Mouse (Mus musculus) stomach, embryonic 15.5 days (tissue): ENCODE data around the gene Rras. TPM values are rescaled to one million over a fixed set of nuclear protein-coding genes. Genes with fewer than 3 reads are reported as not detected.

Source experiments
- ATAC-seq: fragments of 200-750 bp; cut with Nextera tagmentation; 2 replicates; pipeline ENCODE4 v1.8.0; 2017; ENCODE audit warnings: low read depth, moderate number of reproducible peaks, moderate TSS enrichment; ENCODE audit not compliant: insufficient read depth, low FRiP score
- H3K27ac ChIP-seq: fragments of 300-500 bp; sonication (generic); 2 replicates; pipeline ENCODE4 v1.5.1; 2015; ENCODE audit warnings: mild to moderate bottlenecking, inconsistent platforms
- H3K27me3 ChIP-seq: fragments of 300-500 bp; sonication (generic); replicated peaks from 2 replicates; pipeline ENCODE4 v1.6.1; 2015; ENCODE audit warnings: inconsistent platforms
- H3K36me3 ChIP-seq: fragments of 300-500 bp; sonication (generic); 2 replicates; pipeline ENCODE4 v1.6.1; 2015; ENCODE audit warnings: inconsistent platforms
- H3K4me1 ChIP-seq: fragments of 300-500 bp; sonication (generic); 2 replicates; pipeline ENCODE4 v1.6.1; 2015; ENCODE audit warnings: inconsistent platforms
- H3K4me2 ChIP-seq: fragments of 300-500 bp; sonication (generic); 2 replicates; pipeline ENCODE4 v1.6.1; 2015; ENCODE audit warnings: mild to moderate bottlenecking, inconsistent platforms
- H3K4me3 ChIP-seq: fragments of 300-500 bp; sonication (generic); replicated peaks from 2 replicates; pipeline ENCODE4 v1.5.1; 2015; ENCODE audit warnings: inconsistent platforms
- H3K9ac ChIP-seq: fragments of 300-500 bp; sonication (generic); 2 replicates; pipeline ENCODE4 v1.6.1; 2015; ENCODE audit warnings: inconsistent platforms
- H3K9me3 ChIP-seq: fragments of 300-500 bp; sonication (generic); 2 replicates; pipeline ENCODE4 v1.6.1; 2016; ENCODE audit warnings: inconsistent platforms
- WGBS: fragments of 180-500 bp; shearing (Covaris S2); methylation state at CpG from one replicate; pipeline ENCODE4 v1.1.7; 2015; 5-methylcytosine and 5-hydroxymethylcytosine counted together
- polyA plus RNA-seq: library from polyadenylated mRNA; unstranded; fragments of >200 nt; fragmentation: Nextera tagmentation; extraction: Ambion mirVana; gene quantifications from 2 replicates; pipeline ENCODE4 v1.2.1, GENCODE M21; 2015

Gene Rras
- 58.0 and 59.8 TPM in 2 replicates for polyA plus RNA-seq

DNA sequence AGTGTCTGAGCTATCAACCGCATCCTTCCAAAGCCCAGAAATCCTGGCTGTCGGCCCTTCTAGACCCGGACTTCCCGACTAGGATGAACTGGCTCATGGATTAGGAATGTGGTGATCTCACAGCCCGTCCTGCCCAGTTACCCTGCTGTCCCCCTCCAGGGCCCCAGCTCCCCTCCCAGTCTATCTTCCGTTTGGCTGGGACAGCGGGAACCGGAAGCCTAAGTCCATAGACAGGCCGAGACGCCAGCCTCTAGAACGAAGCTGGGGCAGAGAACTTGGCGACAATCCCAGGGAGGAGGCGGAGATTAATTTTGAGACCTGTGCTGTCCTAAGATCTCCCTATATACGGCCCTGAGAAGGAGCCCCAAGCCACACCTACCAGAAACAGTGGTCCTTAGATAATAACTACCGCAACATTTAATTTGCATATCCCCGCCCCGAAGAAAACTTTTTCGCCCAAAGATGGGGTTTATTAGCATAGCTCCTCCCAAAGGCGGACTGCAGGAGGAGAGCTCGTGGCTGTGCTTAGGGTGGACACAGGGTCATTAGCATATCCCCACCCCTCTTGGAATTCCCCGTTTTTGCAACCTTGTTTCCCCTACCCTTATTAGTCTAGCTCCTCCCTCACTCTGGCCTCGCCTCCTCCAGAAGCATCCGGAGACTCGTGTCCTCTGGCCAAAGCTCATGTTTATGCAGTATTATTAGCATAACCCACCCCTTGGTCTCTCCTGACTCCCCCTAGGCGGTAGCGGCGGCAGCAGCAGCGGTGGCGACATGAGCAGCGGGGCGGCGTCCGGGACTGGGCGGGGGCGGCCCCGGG, at the start of gene Rras:
Gene Rras, plus strand, starts transcription at position 720 of the 820 bp plus-strand sequence.
- Histone ChIP-seq H3K4me3 (peak within 1 kb of the TSS; percentile 87), H3K36me3 (peaks cover 11% of the 10 kb centered on the region; the same call in 1 of the 2 replicates), H3K4me2 (peak within 1 kb of the TSS; percentile 90), H3K4me1 (peaks cover 30% of the 10 kb centered on the region), H3K9me3 (no peaks in the 10 kb centered on the region), H3K27me3 (no peaks in the 10 kb centered on the region), H3K27ac (peak within 1 kb of the TSS; percentile 100), H3K9ac (peak within 1 kb of the TSS; percentile 60)
- peak; percentile 91 for ATAC-seq
- WGBS: under 1% methylated on average over 36 of the region's 36 CpGs

DNA sequence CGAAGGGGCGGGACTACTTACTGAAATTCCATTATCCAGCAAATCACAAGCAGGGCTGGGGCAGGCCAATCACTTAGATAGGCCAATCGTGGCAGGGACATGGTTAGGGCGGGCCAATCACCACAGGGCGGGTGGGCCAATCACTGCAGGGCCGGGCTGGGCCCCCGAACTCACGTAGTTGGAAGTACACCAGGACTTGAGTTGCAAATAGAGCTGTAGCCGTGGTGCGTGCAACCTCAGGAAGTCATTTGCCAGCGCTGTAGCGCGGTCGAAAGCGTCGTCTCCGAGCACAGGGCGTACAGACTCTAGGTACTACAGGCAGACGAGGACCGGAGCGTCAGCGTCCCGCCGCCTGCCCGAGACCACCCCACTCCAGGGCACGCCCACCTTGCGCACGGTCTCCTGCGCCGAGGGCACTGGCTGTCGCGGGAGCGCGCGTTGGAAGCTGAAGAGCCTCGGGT, 47.5 kb upstream of the Rras start:
- Histone ChIP-seq H3K9ac (peak overlapping the region; percentile 39; the same call in 1 of the 2 replicates), H3K27ac (peak overlapping the region; percentile 92), H3K4me2 (peak overlapping the region; percentile 91), H3K4me1 (peaks cover 31% of the 10 kb centered on the region), H3K27me3 (no peaks in the 10 kb centered on the region), H3K9me3 (no peaks in the 10 kb centered on the region), H3K4me3 (peak overlapping the region; percentile 58), H3K36me3 (no peaks in the 10 kb centered on the region)
- peak; percentile 93 for ATAC-seq
- under 1% methylated on average over 34 of the region's 36 CpGs for WGBS

DNA sequence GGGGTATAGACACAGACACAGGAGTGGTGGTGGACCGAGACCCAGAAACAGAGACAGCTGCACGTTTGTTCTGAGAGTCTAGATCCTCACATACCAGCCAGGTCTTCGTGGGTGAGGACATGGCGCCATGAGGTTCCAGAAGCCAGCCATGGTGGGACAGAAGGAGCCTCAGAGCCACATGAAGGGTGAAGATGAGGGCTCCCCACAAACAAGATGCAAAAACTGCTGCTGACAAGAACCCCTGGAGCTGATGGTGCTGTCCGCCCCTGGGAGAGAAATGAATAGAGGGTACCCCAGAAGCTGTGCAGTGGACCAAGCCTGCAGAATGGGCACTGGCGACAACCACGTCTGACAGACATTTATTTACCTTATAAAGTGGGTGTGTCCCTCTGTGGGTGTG, 46.6 kb upstream of the Rras start:
- peak overlapping the region; percentile 91 for H3K4me2 ChIP-seq
- H3K4me3 ChIP-seq: peak overlapping the region; percentile 58
- no peak for ATAC-seq
- WGBS: 56% methylated on average over 7 of the region's 7 CpGs
- H3K9ac ChIP-seq: no peak overlapping the region
- H3K36me3 ChIP-seq: peaks cover 6% of the 10 kb centered on the region; the same call in 1 of the 2 replicates
- H3K9me3 ChIP-seq: no peaks in the 10 kb centered on the region
- no peaks in the 10 kb centered on the region for H3K27me3 ChIP-seq
- H3K27ac ChIP-seq: peak overlapping the region; percentile 92; the same call in 1 of the 2 replicates
- H3K4me1 ChIP-seq: peaks cover 31% of the 10 kb centered on the region

DNA sequence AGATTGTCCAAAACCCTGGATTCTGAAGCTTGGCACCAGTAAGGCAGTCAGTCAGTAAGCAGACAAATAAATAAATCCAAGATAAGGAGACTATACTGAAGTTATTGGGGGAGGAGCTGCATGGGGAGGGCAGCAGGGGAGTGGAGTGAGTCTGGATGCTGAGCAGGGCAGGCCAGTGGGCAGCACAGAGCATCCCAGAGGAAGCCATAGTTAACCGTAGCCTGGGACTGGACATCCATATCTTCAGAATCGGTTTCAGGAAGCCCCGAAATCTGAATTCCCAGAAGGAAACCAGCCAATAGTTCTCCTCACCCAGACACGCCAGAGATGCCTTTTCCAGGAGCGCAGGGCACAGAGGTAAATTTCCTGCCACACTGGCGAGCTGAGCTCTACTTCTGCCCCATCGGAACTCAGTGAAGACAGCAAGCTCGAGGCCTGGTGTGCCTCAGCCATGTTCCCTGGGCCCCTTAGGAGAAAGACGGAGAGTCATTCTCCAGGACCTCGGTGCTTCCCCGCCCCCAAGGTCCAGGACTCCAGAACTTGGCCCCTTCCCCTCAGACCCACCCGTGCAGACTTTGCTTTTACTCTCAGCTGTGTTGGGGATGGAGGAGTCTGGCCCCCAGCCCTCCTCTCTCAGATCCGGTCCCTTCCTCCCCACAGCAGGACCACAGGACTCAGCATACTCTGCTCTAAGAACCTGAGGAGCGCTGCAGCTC, 44.2 kb upstream of the Rras start:
- ATAC-seq: no peak
- H3K36me3 ChIP-seq: peaks cover 28% of the 10 kb centered on the region
- peaks cover 31% of the 10 kb centered on the region for H3K4me1 ChIP-seq
- H3K27me3 ChIP-seq: no peaks in the 10 kb centered on the region
- H3K4me2 ChIP-seq: peak overlapping the region; percentile 71
- no peaks in the 10 kb centered on the region for H3K9me3 ChIP-seq
- peak overlapping the region; percentile 55 for H3K4me3 ChIP-seq
- peak overlapping the region; percentile 91; the same call in 1 of the 2 replicates for H3K27ac ChIP-seq
- WGBS: 40% methylated on average over 14 of the region's 14 CpGs
- H3K9ac ChIP-seq: peak overlapping the region; percentile 46; the same call in 1 of the 2 replicates

DNA sequence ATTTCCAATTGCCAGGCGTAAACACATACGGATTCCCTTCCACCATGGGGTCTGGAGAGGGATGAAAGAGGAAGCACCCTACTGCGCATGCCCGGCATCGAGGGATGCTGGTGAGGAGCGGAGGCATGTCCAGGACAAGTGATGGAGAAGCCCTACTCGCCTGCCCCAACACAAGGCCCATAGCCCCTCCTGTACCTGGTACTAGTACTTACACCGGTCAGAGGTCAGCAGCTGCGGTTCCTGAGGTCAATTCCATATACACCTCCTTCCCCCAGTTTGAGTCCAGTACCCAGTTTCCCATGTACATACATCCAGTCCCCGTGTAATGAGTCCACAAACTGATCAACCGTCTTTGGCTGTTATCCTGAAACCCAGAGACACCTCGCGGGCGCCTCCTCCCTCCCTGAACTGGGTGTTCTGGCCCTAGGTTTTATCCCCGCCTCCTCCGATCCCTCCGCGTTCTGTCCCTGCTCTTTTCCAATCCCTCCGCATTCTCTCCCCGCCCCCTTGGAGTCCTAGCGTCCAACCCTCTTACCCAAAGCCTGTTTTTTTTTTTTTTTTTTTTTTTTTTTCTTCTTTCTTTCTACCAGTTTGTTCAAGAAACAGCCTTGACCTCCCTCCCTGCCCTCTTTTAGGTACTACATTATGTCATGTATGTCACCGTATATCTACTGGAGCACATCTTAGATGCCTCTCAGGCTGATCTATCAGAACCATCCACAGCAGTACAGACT, 43.2 kb upstream of the Rras start, which contains the start of gene Cpt1c:
Gene Cpt1c, minus strand, starts transcription at position 469 of the 734 bp plus-strand sequence.
- peak; percentile 11; the same call in 1 of the 2 replicates for ATAC-seq
- Histone ChIP-seq H3K4me2 (peak within 1 kb of the TSS; percentile 71), H3K4me3 (peak within 1 kb of the TSS; percentile 55), H3K36me3 (peaks cover 37% of the 10 kb centered on the region), H3K27ac (peak within 1 kb of the TSS; percentile 91), H3K9ac (peak within 1 kb of the TSS; percentile 46; the same call in 1 of the 2 replicates), H3K9me3 (no peaks in the 10 kb centered on the region), H3K27me3 (no peaks in the 10 kb centered on the region), H3K4me1 (peaks cover 30% of the 10 kb centered on the region)
- 1% methylated on average over 22 of the region's 22 CpGs for WGBS

DNA sequence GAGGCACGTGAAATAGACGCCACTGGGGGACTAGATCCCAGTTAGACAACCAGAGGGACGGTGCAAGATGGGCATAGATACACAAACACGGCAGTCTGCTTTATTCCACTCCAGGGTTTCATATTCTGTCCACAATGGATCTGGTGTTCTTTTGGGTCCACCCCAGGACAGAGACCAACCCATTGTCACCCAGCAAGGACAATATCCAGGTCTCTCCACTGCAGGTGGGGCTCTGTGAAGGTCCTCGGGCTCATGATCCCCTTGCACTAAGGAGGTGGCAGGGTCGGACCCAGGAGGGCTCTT, 42.7 kb upstream of the Rras start:
- 0 out of 2 replicates have a peak overlapping the region, but pooled peaks have one; percentile 5 for H3K4me3 ChIP-seq
- peak overlapping the region; percentile 71 for H3K4me2 ChIP-seq
- H3K9me3 ChIP-seq: no peaks in the 10 kb centered on the region
- 20% methylated on average over 6 of the region's 6 CpGs for WGBS
- H3K27ac ChIP-seq: peak overlapping the region; percentile 91; the same call in 1 of the 2 replicates
- H3K27me3 ChIP-seq: no peaks in the 10 kb centered on the region
- ATAC-seq: no peak
- no peak overlapping the region for H3K9ac ChIP-seq
- H3K4me1 ChIP-seq: peaks cover 27% of the 10 kb centered on the region
- H3K36me3 ChIP-seq: peaks cover 41% of the 10 kb centered on the region

DNA sequence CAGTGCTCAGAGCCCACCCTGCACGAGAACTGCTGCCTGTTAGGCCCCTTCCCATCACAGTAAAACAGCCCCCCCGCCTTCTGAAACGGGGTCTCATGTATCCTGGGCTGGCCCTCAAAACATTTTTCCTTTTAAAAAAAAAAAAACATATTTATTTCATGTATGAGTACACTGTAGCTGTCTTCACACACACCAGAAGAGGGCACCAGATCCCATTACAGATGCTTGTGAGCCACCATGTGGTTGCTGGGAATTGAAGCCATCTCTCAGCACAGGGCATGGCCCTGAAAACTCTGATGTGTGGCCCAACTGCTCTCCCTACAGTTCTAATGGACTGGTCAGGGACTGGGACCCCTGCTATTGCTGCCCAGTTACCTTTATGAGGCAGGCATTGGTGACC, 39.5 kb upstream of the Rras start:
- H3K4me1 ChIP-seq: peaks cover 16% of the 10 kb centered on the region
- no peak overlapping the region for H3K4me2 ChIP-seq
- no peak overlapping the region for H3K9ac ChIP-seq
- H3K36me3 ChIP-seq: peaks cover 66% of the 10 kb centered on the region
- H3K4me3 ChIP-seq: no peak overlapping the region
- WGBS: 83% methylated on average over 3 of the region's 3 CpGs
- H3K9me3 ChIP-seq: no peaks in the 10 kb centered on the region
- no peaks in the 10 kb centered on the region for H3K27me3 ChIP-seq
- H3K27ac ChIP-seq: no peak overlapping the region
- ATAC-seq: no peak

DNA sequence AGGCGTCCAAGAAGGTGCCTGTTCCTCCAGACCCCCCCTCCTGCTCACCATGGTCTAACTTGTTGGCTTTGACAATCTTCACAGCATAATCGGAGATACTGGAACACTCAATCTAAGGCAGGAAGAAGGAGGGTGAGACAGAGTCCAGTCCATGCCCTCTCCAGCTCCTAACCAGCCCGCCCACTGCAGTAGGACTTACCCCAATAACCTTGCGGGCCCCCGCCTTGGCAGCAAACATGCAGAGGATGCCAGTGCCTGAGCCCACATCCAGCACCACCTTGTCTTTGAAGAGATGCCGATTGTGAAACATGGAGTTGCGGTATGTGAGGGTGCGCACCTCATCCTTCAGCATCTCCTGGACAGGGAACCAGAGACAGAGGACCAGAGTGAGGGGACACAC, 36.2 kb upstream of the Rras start:
- H3K36me3 ChIP-seq: peaks cover 57% of the 10 kb centered on the region
- 90% methylated on average over 8 of the region's 8 CpGs for WGBS
- H3K4me1 ChIP-seq: peaks cover 23% of the 10 kb centered on the region
- no peak overlapping the region for H3K4me2 ChIP-seq
- H3K4me3 ChIP-seq: no peak overlapping the region
- no peak overlapping the region for H3K9ac ChIP-seq
- ATAC-seq: no peak
- H3K9me3 ChIP-seq: no peaks in the 10 kb centered on the region
- H3K27me3 ChIP-seq: no peaks in the 10 kb centered on the region
- no peak overlapping the region for H3K27ac ChIP-seq

DNA sequence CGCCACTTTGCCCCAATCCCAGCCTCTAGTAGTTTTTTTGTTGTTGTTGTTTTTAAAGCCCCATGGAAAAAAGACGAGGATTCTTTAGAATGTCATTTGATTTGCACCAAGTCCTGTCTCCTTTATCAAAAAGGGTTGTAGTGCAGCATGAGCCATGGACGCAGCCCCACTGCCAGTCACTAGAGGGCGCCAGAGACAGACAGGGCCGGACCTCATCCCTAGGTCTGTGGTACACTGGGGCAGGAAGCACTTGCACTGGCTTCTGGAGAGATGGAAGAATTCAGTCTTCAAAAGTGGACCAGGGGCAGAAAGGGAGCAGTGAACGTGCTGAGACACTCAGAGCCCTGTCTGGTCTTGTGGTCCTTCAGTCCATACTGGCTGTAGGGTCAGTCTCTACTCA, 34.7 kb upstream of the Rras start:
- Histone ChIP-seq H3K4me1 (peaks cover 28% of the 10 kb centered on the region), H3K9ac (no peak overlapping the region), H3K4me3 (no peak overlapping the region), H3K27me3 (no peaks in the 10 kb centered on the region), H3K27ac (peak overlapping the region; percentile 24; the same call in 1 of the 2 replicates), H3K9me3 (no peaks in the 10 kb centered on the region), H3K36me3 (peaks cover 43% of the 10 kb centered on the region), H3K4me2 (no peak overlapping the region)
- 30% methylated on average over 6 of the region's 6 CpGs for WGBS
- no peak for ATAC-seq

DNA sequence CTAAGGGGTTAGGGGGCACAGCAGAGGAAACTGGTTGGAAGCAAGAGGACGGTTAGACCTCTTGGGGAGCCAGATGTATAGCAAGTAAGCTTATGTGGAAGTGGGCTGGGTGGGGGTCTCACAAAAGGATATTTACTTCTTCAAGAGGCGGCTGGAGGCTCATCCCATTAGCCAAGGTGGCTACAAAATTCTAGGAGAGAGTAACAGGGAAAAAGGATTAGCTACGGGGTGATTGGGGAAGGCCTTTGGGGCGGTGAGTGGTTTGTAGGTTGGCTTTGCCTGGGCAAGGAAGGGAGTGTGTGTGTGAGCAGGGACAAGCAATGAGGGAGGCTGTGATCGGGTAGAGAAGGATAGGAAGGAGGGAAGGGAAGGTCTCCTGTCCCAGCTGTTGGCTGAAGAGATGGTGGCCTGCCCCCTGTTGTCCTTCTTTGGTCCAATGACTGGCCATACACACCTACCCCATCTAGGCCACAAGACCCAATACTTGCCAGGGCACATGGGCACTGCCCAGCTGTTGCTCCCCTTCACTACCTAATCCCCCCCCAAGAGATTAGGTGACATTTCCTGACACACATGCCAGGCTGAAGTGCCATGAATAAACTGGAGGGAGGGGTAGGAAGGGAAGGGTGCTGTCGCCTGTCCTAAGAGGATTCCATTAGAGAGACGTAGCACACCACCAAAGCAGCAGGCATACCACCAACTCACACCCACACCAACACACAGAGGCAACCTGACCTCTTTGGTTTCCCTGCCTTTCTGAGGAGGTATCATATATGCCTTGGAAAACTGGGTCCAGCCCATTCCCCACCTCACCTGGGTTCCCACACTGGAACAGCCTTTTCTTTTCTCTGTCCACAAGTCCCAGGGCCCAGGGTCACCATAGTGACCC, 33.6 kb upstream of the Rras start:
- Histone ChIP-seq H3K4me3 (peak overlapping the region; percentile 73; the same call in 1 of the 2 replicates), H3K27me3 (no peaks in the 10 kb centered on the region), H3K27ac (peak overlapping the region; percentile 40), H3K9ac (no peak overlapping the region), H3K9me3 (no peaks in the 10 kb centered on the region), H3K4me2 (peak overlapping the region; percentile 62), H3K36me3 (peaks cover 33% of the 10 kb centered on the region), H3K4me1 (peaks cover 33% of the 10 kb centered on the region)
- no peak for ATAC-seq
- WGBS: 74% methylated on average over 7 of the region's 7 CpGs

DNA sequence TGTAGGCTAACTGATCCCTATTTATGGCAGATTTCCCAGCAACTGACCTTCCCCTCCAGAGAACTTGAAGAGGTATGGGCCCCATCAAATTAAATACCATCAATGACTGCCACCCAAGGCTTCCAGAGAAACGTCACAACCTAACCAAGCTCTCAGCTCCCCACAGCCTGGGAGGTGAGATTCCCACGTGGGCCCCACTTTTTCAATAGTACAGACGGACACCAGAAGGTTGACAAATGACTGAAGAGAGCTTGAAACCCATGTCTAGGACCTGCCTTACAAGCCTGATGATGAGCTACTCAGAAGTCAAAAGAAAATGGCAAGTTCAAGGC, 33.0 kb upstream of the Rras start:
- no peak for ATAC-seq
- 36% methylated on average over 3 of the region's 3 CpGs for WGBS

More for the DNA sequence above, 33.0 kb upstream of the Rras start:
- no peak overlapping the region for H3K9ac ChIP-seq
- H3K27ac ChIP-seq: peak overlapping the region; percentile 40; the same call in 1 of the 2 replicates
- H3K27me3 ChIP-seq: no peaks in the 10 kb centered on the region
- H3K4me2 ChIP-seq: peak overlapping the region; percentile 62
- H3K4me3 ChIP-seq: peak overlapping the region; percentile 73
- H3K4me1 ChIP-seq: peaks cover 33% of the 10 kb centered on the region
- H3K36me3 ChIP-seq: peaks cover 28% of the 10 kb centered on the region
- H3K9me3 ChIP-seq: no peaks in the 10 kb centered on the region
